Mouse (Mus musculus) liver, adult 2 months (tissue): ENCODE measurements at regions not wholly inside any gene's neighbourhood (a gene's known extent, or its start where the extent isn't known, plus 50 kb on each side); places are given as distances from the start of the nearest gene placed in this dataset.

Experiments
- CTCF ChIP-seq: fragments of 200-500 bp; IDR thresholded peaks from 2 replicates; pipeline ENCODE4 v1.5.1; 2011; ENCODE audit warnings: low read depth, low read length, control low read depth
- POLR2A ChIP-seq: fragments of 200-500 bp; IDR thresholded peaks from 2 replicates; pipeline ENCODE4 v1.6.1; 2011; ENCODE audit warnings: low read length, control low read depth; ENCODE audit not compliant: insufficient read depth; ENCODE audit errors: extremely low read depth

DNA sequence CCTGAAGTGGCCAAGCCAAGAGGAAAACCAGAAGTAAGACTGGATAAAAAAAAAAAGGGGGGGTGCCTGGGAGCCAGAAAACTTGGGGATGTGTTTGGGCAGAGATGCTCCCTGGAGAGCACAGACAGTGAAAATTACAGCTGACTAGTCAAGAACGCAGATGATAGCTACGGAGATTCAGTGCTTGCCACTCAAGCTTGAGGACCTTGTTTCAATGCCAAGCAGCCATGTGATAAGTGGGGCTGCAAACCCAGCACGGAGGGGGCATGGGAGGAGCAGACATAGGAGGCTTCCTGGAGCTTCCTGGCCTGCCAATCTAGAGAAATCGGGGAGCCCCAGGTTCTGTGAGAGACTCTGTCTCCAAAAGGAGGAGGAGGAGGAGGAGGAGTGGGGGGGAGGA lies 223.7 kb downstream of the Setd4 start:
- TF ChIP-seq POLR2A (no peak), CTCF (no peak)
